Mouse (Mus musculus) adrenal gland, postnatal 36 days (tissue): ENCODE measurements around the gene B230118H07Rik. TPM values are rescaled to one million over a fixed set of nuclear protein-coding genes. Genes with fewer than 3 reads are reported as not detected.
A peak's percentile ranks its signal among the peaks of the same experiment; 100 is the strongest.

ENCODE experiments used
- DNase-seq, 2 experiments: peaks; one replicate each; pipeline ENCODE4 v3.0.0; 2021; ENCODE audit warnings: mixed read lengths in 1 of 2
- total RNA-seq, 2 experiments: library from RNA; stranded (reverse); gene quantifications; 2 replicates each; pipeline ENCODE4 v1.2.3; 2021

B230118H07Rik gene
- total RNA-seq, 2 experiments from 2014 or later: 19.7 to 34.6 TPM

GRCm38 (mm10) chr2:101638979-101639839 is 10.1 kb downstream of the B230118H07Rik start:
- DNase-seq: no peak

GRCm38 (mm10) chr2:101628297-101629236 is 20.8 kb downstream of the B230118H07Rik start:
- DNase-seq: peak; percentile 60 to 79

- no peak for DNase-seq
Measured at GRCm38 (mm10) chr2:101627227-101627626, 22.1 kb downstream of the B230118H07Rik start.

GRCm38 (mm10) chr2:101624526-101624925 is 24.8 kb downstream of the B230118H07Rik start, which contains the start of gene Rag2:
TSS of gene Rag2 (plus strand) at chr2:101624718.
- no peak for DNase-seq

GRCm38 (mm10) chr2:101624011-101624410 is 25.3 kb downstream of the B230118H07Rik start:
- no peak for DNase-seq

GRCm38 (mm10) chr2:101623042-101623441 is 26.3 kb downstream of the B230118H07Rik start:
- DNase-seq: no peak

GRCm38 (mm10) chr2:101621611-101622010 is 27.7 kb downstream of the B230118H07Rik start:
- DNase-seq: no peak

- DNase-seq: no peak
Measured at GRCm38 (mm10) chr2:101620899-101621298, 28.4 kb downstream of the B230118H07Rik start.

- no peak for DNase-seq
Measured at GRCm38 (mm10) chr2:101618373-101618772, 31.0 kb downstream of the B230118H07Rik start.

GRCm38 (mm10) chr2:101615464-101616305 is 33.6 kb downstream of the B230118H07Rik start:
- DNase-seq: no peak

GRCm38 (mm10) chr2:101610861-101611260 is 38.5 kb downstream of the B230118H07Rik start:
- DNase-seq: no peak

- DNase-seq: no peak
Measured at GRCm38 (mm10) chr2:101608232-101608894, 41.0 kb downstream of the B230118H07Rik start.

- DNase-seq: no peak
Measured at GRCm38 (mm10) chr2:101603099-101603498, 46.2 kb downstream of the B230118H07Rik start.

- peak; percentile 6 to 13 for DNase-seq
Measured at GRCm38 (mm10) chr2:101600703-101601102, 48.6 kb downstream of the B230118H07Rik start.

- DNase-seq: no peak
Measured at GRCm38 (mm10) chr2:101598190-101599181, 50.8 kb downstream of the B230118H07Rik start.

GRCm38 (mm10) chr2:101597186-101597585 is 52.1 kb downstream of the B230118H07Rik start:
- no peak for DNase-seq

- DNase-seq: no peak
Measured at GRCm38 (mm10) chr2:101594681-101595080, 54.7 kb downstream of the B230118H07Rik start.

GRCm38 (mm10) chr2:101592886-101593285 is 56.4 kb downstream of the B230118H07Rik start:
- no peak for DNase-seq

GRCm38 (mm10) chr2:101592023-101592841 is 57.1 kb downstream of the B230118H07Rik start:
- DNase-seq: peak in 1 of 2 experiments; percentile 7
